Mouse (Mus musculus): ENCODE measurements at regions not wholly inside any gene's neighbourhood (a gene's known extent, or its start where the extent isn't known, plus 50 kb on each side); places are given as distances from the start of the nearest gene placed in this dataset.

DNA sequence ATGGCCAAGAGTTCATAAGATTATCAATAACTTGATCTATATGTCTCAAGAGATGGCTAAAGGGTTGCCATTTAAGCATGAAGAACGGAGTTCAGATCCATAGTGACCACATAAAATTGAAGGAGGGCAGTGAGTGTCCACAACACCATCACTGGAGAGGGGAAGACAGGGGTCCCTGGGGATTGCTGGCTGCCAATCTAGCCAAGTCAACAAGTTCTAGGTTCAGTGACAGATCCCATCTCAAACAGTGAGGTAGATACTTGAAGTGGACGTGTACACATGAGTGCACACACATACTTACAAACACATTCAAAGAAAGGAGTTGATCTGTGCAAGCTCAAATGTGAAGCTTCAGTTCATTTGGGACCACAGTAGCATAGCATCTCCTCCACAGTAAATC is 471.8 kb upstream of the Atp11b start:
- TF ChIP-seq CTCF (IDR thresholded peaks at IDR 0.05; ENCODE audit: low read depth, low read length) (no peak), POLR2A (IDR thresholded peaks at IDR 0.05; ENCODE audit: borderline replicate concordance, low read depth, low read length) (no peak)

Data from bone marrow macrophage, adult 2 months (primary cell).